Mouse (Mus musculus) embryo, embryonic 11.5 days (tissue): ENCODE measurements around the gene Evi2.

Experiments
- DNase-seq: peaks from one replicate; pipeline ENCODE4 v3.0.0-alpha.2; 2012; ENCODE audit warnings: low read depth, low spot score

Gene Evi2

DNA sequence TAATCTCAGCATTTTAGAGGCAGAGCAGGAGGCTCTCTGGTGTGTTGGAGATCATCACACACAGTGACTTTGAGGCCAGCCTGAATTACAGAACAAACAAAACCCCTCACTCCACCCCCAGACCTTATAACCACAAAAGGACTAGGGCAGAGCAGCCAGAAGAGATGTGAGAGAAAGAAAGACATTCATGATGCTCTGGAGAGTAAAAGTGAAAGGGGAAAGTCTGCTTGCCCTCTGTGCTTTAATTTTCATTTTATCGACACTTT is 6.1 kb downstream of the Evi2 start:
- no peak for DNase-seq

- no peak for DNase-seq
Observed at GRCm38 (mm10) chr11:79523560-79524309, 6.7 kb downstream of the Evi2 start, which contains the start of gene Evi2b. Gene Evi2b (minus strand): TSS chr11:79523762.

DNA sequence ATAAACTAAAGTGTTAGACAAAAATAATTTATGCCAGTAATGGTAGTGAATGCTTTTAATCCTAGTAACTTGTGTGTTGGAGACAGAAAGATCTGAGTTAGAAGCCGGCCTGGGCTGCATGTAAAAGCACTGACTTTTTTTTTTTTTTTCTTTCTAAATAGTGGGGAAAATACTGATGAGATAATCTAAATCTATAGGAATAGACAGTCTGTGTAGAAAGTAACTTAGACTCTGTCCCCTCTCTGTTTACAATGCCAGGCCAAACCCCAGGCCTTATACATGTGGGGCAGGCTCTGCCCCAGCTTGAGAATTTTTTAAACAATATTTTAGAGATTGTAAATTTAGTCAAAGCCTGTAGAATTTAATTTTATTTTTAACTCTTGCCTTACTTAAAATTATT is 7.4 kb downstream of the Evi2 start:
- DNase-seq: no peak

GRCm38 (mm10) chr11:79521930-79522329 is 8.5 kb downstream of the Evi2 start:
- DNase-seq: no peak

GRCm38 (mm10) chr11:79520772-79521171 is 9.6 kb downstream of the Evi2 start:
- DNase-seq: no peak

DNA sequence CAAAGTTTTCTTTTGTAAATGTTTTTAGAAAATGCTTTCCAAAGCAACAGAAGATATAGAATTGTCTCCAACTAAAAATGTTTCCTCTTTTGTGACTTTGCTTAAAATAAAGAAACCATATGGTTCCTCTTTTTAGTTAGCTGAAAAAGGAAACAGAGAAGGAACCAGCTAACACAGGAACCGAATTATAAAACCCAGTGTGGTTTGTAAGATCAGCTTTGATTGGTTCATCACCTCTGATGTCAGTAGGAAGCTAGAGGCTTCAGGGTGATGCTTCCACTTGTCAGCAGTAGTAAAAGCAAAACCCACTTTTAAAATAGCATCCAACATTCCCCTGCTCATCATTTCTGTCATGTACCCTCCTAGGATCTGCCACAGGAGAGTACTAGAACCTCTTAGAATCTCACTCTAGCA is 10.5 kb downstream of the Evi2 start:
- no peak for DNase-seq

DNA sequence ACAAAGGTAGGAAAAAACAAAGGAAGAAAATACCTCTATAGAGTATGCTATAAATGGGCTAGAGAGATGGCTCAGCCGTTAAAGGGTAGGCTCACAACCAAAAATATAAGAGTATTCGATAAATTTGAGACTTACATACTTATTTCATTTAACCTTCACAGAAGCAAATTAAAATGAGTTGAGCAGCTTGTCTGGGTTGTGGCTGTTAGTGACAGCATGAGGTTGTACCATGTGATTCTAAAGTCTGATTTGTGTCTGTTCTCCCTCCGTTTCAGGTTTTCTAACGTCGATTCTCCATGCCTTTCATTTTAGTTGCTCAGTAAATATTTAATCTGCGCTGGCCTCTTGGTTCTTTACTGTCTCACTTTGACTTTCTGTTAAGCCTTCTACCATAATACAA is 11.1 kb downstream of the Evi2 start:
- DNase-seq: no peak

DNA sequence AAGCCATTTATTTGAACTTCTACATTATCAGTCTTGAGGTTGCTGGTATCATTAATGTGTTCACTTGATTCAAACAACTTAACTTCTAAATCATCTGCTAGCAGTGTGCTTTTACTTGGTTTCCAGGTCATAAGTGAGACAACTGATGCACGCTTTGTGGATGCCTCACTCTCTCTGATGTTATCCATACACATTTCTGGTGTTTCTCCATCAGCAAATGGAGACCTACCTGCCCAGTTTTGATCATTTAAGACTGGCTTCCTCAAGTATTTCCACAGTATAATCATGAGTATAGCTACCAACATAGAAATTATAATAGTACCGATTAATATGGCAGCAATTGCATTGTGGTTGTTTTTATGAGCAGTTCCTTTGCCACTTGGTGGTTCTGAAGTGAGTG is 14.6 kb downstream of the Evi2 start:
- no peak for DNase-seq

- no peak for DNase-seq
Observed at GRCm38 (mm10) chr11:79515331-79515730, 15.1 kb downstream of the Evi2 start.

- no peak for DNase-seq
Observed at GRCm38 (mm10) chr11:79511970-79512369, 18.4 kb downstream of the Evi2 start.

DNA sequence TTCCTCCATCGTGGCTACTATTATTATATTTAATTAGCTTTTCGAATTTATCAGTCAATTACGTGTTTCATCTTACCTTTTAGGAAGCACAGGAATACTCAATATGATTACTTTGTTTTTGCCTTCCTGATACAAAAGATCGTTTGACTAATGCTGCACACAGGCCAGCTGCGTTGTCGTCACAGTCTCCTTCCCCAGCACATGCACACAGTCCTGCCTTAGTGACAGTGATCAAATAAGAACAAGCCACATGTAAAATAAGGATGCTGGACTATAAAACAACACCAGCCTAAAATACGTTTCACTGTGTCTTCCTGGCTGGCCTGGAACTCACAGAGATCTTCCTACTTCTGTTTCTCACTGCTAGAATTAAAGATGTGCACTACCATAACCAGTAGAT is 25.9 kb downstream of the Evi2 start:
- no peak for DNase-seq

- DNase-seq: no peak
Observed at GRCm38 (mm10) chr11:79503845-79504244, 26.5 kb downstream of the Evi2 start, which contains the start of gene Omg. Gene Omg (minus strand): TSS chr11:79504084.

- DNase-seq: no peak
Observed at GRCm38 (mm10) chr11:79502917-79503316, 27.5 kb downstream of the Evi2 start.

GRCm38 (mm10) chr11:79494976-79495800 is 35.2 kb downstream of the Evi2 start:
- no peak for DNase-seq

GRCm38 (mm10) chr11:79484721-79485120 is 45.7 kb downstream of the Evi2 start:
- DNase-seq: no peak

GRCm38 (mm10) chr11:79483876-79484528 is 46.4 kb downstream of the Evi2 start:
- no peak for DNase-seq

DNA sequence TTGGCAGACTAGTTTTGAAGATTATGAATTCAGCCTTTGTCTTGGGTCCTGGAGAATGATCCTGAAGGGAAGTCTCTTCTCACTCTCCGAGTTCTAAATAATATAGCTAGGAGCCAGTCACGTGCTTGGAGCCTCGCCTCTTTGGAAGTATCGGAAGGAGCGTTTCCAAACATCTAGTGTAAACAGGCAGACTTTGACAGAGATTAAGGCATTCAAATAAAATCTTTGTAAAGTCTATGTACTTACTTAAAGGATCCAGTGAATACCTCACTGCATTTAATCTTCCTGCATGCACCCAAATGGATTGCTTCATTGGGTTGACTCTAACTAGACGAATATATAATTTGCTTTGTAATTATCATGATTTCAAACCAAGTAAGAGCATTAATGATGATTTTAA is 47.0 kb downstream of the Evi2 start:
- DNase-seq: no peak

DNA sequence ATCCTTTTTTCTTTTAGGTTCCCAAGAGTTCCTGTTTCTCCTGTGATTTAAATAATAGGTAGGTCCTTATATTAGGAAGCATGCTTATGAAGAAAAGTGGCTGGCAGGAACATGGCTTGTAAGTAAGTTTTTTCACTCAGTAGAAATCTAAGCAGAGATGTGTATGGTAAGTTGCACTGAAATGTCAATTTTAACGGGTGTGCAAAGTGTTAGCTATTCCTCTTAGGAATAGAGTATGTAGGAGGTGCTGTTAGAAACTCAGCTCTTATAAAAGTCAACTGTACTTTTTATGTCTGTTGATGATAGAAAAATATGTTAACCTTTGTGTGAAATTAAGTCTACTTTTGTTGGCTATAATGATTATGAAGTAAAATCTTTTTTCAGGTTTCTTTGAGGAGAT is 62.3 kb downstream of the Evi2 start:
- DNase-seq: no peak
